Mouse (Mus musculus): Measurements from ENCODE around the gene Wt1. TPM values are rescaled to one million over a fixed set of nuclear protein-coding genes. Genes with fewer than 3 reads are reported as not detected.

Gene Wt1
- total RNA-seq, 2 experiments from 2014 or later, result 0.16 to 0.27 TPM

GRCm38 (mm10) chr2:105125205-105125604, 1.1 kb upstream of the Wt1 start:
- no peak for DNase-seq (ENCODE audit: low spot score in 2 of 2)
- intact Hi-C loops (cut with DNase I), result no loop called here

- intact Hi-C loops (cut with DNase I), result no loop called here
- DNase-seq (ENCODE audit: low spot score in 2 of 2), result no peak
Measured at GRCm38 (mm10) chr2:105125641-105126040, 688 bp upstream of the Wt1 start.

DNA sequence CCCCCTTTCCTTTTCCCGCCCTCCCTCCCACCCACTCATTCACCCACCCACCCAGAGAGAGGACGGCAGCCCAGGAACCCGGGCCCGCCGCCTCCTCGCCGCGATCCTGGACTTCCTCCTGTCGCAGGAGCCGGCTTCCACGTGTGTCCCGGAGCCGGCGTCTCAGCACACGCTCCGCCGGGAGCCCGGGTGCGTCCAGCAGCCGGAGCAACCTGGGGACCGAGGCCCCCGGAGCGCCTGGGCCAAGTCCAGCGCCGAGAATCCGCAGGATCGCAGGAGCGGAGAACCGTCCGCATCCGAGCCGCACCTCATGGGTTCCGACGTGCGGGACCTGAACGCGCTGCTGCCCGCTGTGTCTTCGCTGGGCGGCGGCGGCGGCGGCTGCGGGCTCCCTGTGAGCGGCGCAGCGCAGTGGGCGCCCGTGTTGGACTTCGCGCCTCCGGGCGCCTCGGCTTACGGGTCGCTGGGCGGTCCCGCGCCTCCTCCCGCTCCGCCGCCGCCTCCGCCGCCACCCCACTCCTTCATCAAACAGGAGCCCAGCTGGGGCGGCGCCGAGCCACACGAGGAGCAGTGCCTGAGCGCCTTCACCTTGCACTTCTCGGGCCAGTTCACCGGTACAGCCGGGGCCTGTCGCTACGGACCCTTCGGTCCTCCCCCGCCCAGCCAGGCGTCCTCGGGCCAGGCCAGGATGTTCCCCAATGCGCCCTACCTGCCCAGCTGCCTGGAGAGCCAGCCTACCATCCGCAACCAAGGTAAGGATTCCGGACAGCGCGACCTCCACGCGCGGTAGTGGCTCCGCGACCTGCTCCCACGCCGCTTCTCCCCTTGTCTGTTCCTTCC, 582 bp downstream of the Wt1 start:
- no peak for DNase-seq (ENCODE audit: low spot score in 2 of 2)
- intact Hi-C loops (cut with DNase I), result no loop called here

- no peak for DNase-seq (ENCODE audit: low spot score in 2 of 2)
- intact Hi-C loops (cut with DNase I), result no loop called here
Measured at GRCm38 (mm10) chr2:105127531-105128480, 1.5 kb downstream of the Wt1 start.

DNA sequence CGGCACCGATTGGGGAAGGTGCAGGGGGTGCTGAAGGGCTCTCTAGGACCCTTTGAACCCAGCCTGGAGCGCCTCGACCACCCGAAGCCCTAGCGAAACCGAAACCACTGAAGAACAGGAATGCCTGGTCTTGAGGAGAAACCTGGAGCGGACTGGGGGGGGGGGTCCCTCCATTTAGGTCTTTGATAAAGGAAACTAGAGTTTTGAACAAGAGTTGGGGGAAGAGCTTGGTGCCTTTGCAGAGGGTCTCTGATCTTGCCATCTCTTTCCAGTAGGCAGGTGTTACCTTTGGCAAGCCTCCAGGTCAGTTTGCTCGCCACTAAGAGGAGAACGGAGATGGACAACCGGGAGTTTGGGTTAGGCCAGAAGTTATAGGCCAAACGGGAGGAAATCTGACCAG, 2.2 kb downstream of the Wt1 start:
- no peak for DNase-seq (ENCODE audit: low spot score in 2 of 2)
- intact Hi-C loops (cut with DNase I), result no loop called here

DNA sequence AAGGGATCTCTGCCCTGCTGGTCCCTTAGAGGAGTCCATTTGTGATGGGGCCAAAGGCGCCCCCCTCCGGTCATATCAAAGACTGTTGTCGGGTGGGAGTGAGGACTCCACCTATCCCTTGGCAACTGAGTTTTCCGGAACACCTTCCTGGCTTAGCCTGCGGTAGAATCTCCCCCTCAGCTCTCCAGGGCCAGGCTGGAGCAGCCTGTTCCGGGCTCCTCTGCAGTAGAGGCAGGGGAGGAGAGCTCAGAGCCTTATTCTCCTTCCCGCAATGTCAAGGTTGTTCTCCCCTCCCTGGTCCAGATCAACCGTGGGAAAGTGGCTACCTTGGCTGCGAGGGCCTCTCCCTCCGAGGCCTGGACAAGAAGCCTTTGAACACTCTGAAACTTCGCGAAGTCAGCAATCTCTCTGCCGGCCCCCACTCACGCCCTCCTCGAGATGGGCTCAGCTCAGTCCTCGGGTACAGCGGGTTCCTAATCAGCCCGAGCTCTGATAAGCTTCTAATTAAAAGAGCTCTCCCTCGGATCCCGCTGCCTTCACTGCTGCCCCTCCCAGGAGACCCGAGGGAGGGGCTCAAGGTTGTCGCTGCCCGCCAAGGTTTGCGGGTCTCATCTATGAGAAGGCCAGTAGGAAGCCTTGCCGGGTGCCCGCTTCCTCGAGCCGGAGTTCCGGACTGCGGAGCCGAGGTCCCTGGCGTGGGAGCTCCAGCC, 4.2 kb downstream of the Wt1 start:
- no peak for DNase-seq (ENCODE audit: low spot score in 2 of 2)
- intact Hi-C loops (cut with DNase I), result loop anchor here (5.0 kb wide), 1 partner anchor 547 kb away; no protein-coding TSS in a partner anchor

DNA sequence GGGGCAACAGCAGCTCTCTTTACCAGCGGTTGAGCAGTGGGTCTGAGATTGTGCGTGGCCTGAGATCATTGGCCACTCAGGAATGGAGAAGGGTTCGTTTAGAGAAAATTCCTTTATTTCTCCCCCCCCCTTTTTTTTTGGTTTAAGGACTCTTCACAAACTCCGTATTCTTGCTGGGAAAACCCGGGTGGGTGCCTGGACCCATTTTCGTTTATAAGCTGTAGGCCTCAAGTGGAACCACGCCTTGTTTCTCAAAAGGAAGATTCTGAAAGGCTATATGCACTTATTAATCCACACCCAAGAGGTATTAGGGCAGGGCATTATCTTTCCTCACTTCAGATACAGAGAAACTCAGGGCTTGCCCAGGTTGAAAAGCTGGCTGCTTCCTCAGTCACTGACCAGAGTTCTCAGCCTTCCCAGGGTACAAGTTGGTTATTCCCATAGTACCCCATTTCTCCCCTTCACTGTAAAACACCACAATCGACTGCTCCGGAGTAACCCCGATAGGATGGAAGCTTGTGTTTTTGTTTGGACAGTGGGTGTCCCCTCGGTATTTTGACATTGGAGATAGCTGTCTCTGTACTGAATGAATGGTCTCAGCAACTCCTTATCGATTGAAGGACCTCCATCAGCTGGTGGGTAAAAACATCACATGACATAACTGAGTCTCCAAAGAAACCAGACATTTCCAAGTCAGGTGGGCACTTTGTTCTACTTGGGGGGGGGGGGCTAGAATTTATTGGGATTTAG, 4.9 kb downstream of the Wt1 start:
- intact Hi-C loops (cut with DNase I), result loop anchor here (5.0 kb wide), 1 partner anchor 546 kb away; no protein-coding TSS in a partner anchor

DNA sequence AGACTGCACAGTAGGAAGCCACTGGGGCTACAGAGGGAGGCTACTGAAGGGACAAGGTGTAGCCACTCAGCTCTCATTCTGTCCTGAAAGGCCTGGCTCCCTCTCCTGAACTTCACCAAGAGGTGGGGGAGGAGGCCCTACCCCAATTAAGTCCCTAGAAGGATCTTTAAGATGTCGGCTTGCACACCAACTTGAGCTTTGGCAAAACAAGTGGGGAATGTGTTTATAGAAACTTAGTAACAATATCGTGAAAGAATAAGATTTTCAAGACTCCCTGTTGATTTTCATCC, 5.4 kb downstream of the Wt1 start:
- no peak for DNase-seq (ENCODE audit: low spot score in 2 of 2)
- intact Hi-C loops (cut with DNase I), result loop anchor here (5.0 kb wide), 1 partner anchor 546 kb away; no protein-coding TSS in a partner anchor

More for the DNA sequence above, 4.9 kb downstream of the Wt1 start:
- DNase-seq (ENCODE audit: low spot score in 2 of 2), result no peak

DNA sequence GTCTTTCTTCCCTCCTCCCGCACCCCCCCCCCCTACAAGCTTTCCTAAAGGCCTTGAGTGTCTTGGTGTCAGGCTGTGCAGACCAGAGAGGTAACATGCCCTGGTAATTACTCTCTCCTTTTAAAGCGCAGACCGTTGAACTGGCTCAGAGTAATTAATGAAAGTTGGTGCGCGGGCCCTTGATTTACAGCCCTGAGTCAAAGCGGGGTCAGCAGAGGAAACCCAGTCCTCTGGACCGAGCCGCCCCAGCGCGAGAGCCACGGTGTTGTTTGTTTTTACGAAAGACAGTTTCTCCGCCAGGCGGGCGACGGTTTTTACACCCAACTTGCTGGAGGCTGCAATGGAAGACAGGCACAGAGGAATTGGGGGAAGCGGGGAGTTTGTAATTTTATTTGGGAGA, 6.0 kb downstream of the Wt1 start:
- intact Hi-C loops (cut with DNase I), result loop anchor here (5.0 kb wide), 1 partner anchor 545 kb away; no protein-coding TSS in a partner anchor
- no peak for DNase-seq (ENCODE audit: low spot score in 2 of 2)

- DNase-seq (ENCODE audit: low spot score in 2 of 2), result no peak
- intact Hi-C loops (cut with DNase I), result loop anchor here (5.0 kb wide), 1 partner anchor 544 kb away; no protein-coding TSS in a partner anchor
Measured at GRCm38 (mm10) chr2:105132933-105133795, 6.8 kb downstream of the Wt1 start.

GRCm38 (mm10) chr2:105134296-105134695, 8.0 kb downstream of the Wt1 start:
- intact Hi-C loops (cut with DNase I), result loop anchor here (5.0 kb wide), 1 partner anchor 543 kb away; no protein-coding TSS in a partner anchor
- DNase-seq (ENCODE audit: low spot score in 2 of 2), result no peak

DNA sequence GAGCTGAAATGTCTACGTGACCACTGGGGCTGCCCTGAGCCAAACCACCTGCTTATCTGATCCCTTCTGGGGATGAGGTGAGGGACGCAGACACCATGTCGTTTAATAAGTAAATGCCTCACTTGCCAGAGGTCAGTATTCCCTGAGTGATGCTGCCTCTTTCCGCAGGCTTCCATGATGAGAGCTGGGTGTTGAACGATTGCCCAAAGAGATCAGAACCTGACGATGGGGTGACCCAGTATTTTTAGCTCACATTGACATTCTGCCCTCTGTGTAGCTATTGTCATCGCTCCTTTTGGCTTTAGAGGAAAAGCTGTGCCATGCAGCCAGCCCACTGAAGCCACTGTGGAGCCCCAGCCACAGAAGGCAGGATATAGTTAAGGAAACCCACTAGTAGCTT, 13.1 kb downstream of the Wt1 start:
- intact Hi-C loops (cut with DNase I), result no loop called here
- DNase-seq (ENCODE audit: low spot score in 2 of 2), result no peak

DNA sequence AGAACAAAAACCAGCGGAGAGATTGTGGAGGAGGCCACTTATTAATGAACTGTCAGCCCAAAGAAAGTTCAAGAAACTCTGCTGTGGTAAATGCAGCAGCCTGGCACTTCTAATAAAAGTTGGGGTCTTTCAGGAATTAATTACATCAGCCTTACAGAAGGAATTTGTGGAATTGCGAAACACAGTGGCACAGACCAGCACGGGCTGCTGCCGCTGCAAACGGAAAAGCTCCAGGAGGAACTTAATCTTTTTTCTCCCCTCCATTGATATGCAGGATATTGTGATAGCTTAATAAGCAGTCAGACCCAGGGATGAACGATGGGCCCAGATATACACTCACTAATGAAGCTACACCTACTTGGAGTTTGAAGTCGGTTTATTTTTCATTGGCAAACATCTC, 15.0 kb downstream of the Wt1 start:
- intact Hi-C loops (cut with DNase I), result no loop called here
- DNase-seq (ENCODE audit: low spot score in 2 of 2), result no peak

DNA sequence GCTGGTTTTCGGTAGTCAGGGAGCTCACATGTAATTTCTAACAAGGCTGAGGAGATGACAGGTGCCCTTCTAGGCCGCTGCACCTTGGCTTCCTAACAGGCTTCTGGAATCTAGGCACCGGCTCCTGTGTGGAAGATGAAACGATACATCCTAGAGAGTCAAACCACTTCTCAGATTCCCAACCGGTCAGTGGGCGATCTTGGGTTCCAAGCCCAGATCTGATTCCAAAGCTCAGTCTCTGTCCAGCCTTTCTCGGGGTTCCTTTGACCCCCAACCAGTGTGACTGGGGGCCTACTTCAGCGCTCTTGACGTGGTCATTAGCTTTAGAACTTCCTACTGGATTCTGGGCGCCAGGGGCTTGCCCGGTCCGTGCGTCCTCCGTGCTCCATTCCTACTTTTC, 17.4 kb downstream of the Wt1 start:
- DNase-seq (ENCODE audit: low spot score in 2 of 2), result no peak
- intact Hi-C loops (cut with DNase I), result no loop called here

DNA sequence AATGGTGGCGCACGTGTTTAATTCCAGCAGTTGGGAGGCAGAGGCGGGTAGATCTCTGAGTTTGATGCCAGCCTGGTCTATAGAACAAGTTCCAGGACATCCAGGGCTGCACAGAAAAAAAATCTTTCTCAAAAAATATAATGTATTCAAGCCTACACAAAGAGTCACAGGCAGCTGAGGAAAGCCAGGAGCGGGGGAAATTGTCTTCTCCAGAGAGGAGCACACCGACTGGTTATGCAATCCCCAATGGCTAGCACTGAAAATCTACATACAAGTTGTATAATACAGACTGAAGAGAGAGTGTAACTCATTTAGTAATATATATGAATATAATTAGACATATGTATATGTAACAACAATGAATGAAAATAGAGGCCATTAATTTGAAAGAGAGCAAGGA, 25.2 kb downstream of the Wt1 start:
- DNase-seq (ENCODE audit: low spot score in 2 of 2), result peak in 1 of 2 experiments; percentile 20

DNA sequence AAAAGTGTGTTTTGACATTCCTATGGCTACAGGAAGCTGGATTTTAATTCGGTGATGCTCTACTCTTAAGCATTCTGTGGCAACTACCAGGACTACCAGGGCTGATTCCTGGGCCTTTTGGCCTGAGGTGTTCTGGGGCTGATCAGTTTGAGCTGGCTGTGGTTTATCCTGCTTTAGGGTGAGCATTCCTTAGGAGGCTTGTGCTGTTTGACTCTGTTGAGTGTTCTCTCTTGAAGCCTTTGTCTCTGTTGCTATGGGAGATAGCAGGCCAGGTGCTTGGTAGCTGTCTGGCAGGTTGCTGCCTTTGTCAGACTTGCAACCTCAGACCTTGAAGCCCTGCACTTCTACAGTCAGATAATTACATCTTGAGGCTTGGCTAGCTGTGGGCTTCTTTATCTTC, 26.7 kb downstream of the Wt1 start:
- DNase-seq (ENCODE audit: low spot score in 2 of 2), result no peak
- intact Hi-C loops (cut with DNase I), result no loop called here

More for the DNA sequence above, 25.2 kb downstream of the Wt1 start:
- intact Hi-C loops (cut with DNase I), result no loop called here

GRCm38 (mm10) chr2:105160949-105161348, 34.6 kb downstream of the Wt1 start:
- intact Hi-C loops (cut with DNase I), result no loop called here
- no peak for DNase-seq (ENCODE audit: low spot score in 2 of 2)

- intact Hi-C loops (cut with DNase I), result no loop called here
- no peak for DNase-seq (ENCODE audit: low spot score in 2 of 2)
Measured at GRCm38 (mm10) chr2:105162763-105163162, 36.4 kb downstream of the Wt1 start.

All from left cerebral cortex, postnatal 36 days (tissue).